Mouse (Mus musculus) embryonic fibroblast, embryonic 13.5 days (primary cell): Measurements from ENCODE around the gene Stk24. TPM values are rescaled to one million over a fixed set of nuclear protein-coding genes. Genes with fewer than 3 reads are reported as not detected.

ENCODE experiments used
- H3K27ac ChIP-seq: 2 replicates; pipeline ENCODE4 v1.5.1; 2012; ENCODE audit warnings: low read length, control low read depth, inconsistent platforms; ENCODE audit not compliant: insufficient read depth
- H3K4me1 ChIP-seq: 2 replicates; pipeline ENCODE4 v1.6.1; 2011; ENCODE audit warnings: low read length; ENCODE audit not compliant: control insufficient read depth, insufficient read depth
- H3K4me3 ChIP-seq: 2 replicates; pipeline ENCODE4 v1.5.1; 2011; ENCODE audit warnings: mild to moderate bottlenecking, control low read depth, low read length; ENCODE audit not compliant: insufficient read depth
- CTCF ChIP-seq: IDR thresholded peaks from 2 replicates; pipeline ENCODE4 v1.5.1; 2011; ENCODE audit warnings: mild to moderate bottlenecking, control low read depth, low read length, moderate library complexity, borderline replicate concordance; ENCODE audit not compliant: insufficient read depth
- POLR2A ChIP-seq: IDR thresholded peaks from 2 replicates; pipeline ENCODE4 v1.6.1; 2011; ENCODE audit warnings: low read depth, mild to moderate bottlenecking, control low read depth, low read length, moderate library complexity
- polyA plus RNA-seq: library from polyadenylated mRNA; stranded (reverse); fragments of >200 nt; gene quantifications from 2 replicates; pipeline ENCODE4 v1.2.4, GENCODE M21; 2011; ENCODE audit warnings: low read depth; ENCODE audit not compliant: missing spikeins, insufficient read length

The Stk24 gene
- polyA plus RNA-seq, 1 experiment: 102 TPM

GRCm38 (mm10) chr14:121379116-121379826, 540 bp downstream of the Stk24 start:
- peak; percentile 76 for TF ChIP-seq POLR2A
- TF ChIP-seq CTCF: no peak
- H3K4me3 ChIP-seq: peak overlapping the region; percentile 99
- H3K4me1 ChIP-seq: peaks cover 4% of the 10 kb centered on the region; the same call in 1 of the 2 replicates
- H3K27ac ChIP-seq: peak overlapping the region; percentile 60

GRCm38 (mm10) chr14:121378243-121379115, 1.3 kb downstream of the Stk24 start:
- Histone ChIP-seq H3K4me1 (peaks cover 9% of the 10 kb centered on the region; the same call in 1 of the 2 replicates), H3K27ac (peak overlapping the region; percentile 59), H3K4me3 (peak overlapping the region; percentile 99)
- TF ChIP-seq POLR2A: no peak; the same call in 1 of the 2 replicates
- no peak for TF ChIP-seq CTCF

- TF ChIP-seq CTCF (no peak), POLR2A (no peak)
- H3K4me1 ChIP-seq: peaks cover 21% of the 10 kb centered on the region
Observed at GRCm38 (mm10) chr14:121376566-121376965, 3.2 kb downstream of the Stk24 start.

DNA sequence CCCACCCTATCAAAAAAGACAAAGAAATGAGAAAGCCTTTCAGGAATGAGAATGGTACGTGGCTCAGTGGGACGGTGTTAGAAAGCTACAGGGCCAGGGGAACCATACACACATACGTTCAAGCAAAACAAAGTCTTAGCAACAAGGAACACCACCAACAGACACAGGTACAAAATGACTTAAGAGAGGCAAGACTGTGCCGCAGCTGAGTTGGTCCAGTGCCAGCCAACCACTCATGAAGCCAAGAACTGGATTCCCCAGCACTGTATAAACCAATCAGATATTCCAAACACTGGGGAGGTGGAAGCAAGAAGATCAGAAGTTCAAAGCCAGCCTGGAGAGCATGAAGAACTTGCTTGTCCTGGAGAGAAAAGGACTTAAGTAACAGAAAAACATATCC, 5.9 kb downstream of the Stk24 start:
- TF ChIP-seq POLR2A: no peak
- no peak for TF ChIP-seq CTCF
- peaks cover 26% of the 10 kb centered on the region for H3K4me1 ChIP-seq

More at GRCm38 (mm10) chr14:121376566-121376965, 3.2 kb downstream of the Stk24 start:
- Histone ChIP-seq H3K27ac (no peak overlapping the region), H3K4me3 (0 out of 2 replicates have a peak overlapping the region, but pooled peaks have one; percentile 5)

DNA sequence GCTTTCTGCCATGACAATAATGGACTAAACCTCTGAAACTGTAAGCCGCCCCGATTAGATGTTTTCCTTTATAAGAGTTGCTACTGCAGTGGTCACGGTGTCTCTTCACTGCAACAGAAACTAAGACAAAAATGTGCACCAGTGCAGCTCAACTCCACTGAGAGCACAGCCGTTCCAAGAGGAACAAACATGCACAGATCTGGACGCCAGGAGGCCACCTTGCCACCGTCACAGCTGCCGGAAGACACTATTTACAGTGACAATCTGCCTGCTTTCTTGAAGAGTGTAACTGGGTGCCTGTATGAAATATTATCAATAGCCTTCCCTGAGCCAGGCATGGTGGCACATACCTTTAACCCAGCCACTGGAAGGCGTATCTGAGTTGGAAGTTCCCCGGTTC, 6.8 kb downstream of the Stk24 start:
- H3K4me1 ChIP-seq: peaks cover 31% of the 10 kb centered on the region
- no peak for TF ChIP-seq POLR2A
- TF ChIP-seq CTCF: no peak
- H3K4me3 ChIP-seq: no peak overlapping the region
- peak overlapping the region; percentile 96 for H3K27ac ChIP-seq

More for the DNA sequence above, 5.9 kb downstream of the Stk24 start:
- H3K4me3 ChIP-seq: no peak overlapping the region
- H3K27ac ChIP-seq: peak overlapping the region; percentile 96

GRCm38 (mm10) chr14:121371911-121372820, 7.6 kb downstream of the Stk24 start:
- Histone ChIP-seq H3K4me1 (peaks cover 31% of the 10 kb centered on the region), H3K27ac (peak overlapping the region; percentile 96), H3K4me3 (no peak overlapping the region)
- TF ChIP-seq POLR2A (no peak), CTCF (no peak)

GRCm38 (mm10) chr14:121369385-121369784, 10.4 kb downstream of the Stk24 start:
- Histone ChIP-seq H3K27ac (no peak overlapping the region), H3K4me1 (peaks cover 35% of the 10 kb centered on the region)

DNA sequence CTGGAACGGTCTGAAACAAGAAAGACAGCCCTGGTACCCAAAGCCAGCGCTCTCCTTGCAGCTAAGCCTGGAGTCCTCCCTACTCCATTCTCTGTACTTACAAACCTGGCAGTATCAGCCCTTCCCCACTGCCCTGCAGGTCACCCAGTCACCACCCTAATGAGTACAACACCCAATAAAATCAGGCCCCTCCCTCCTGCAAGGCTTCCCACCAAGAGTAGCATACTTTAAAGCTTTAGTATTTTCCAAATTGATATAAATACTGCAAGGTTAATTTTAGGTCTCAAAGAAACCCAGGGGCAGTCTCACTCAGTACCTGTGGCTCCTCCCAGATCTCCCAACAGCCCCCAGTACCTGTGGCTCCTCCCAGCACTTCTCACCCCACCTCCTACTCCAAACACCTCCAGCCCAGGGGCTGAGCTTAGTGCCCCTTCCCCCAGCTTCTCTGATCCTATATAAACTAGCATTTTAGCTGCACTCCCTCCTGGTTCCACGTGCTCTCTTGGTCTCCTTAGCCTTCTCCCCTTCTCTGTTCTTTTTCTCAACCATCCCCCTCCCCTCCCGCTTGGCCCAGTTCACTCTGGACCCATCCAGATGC, 11.6 kb downstream of the Stk24 start:
- Histone ChIP-seq H3K27ac (no peak overlapping the region), H3K4me1 (peaks cover 29% of the 10 kb centered on the region), H3K4me3 (no peak overlapping the region)
- no peak for TF ChIP-seq POLR2A
- no peak for TF ChIP-seq CTCF

More at GRCm38 (mm10) chr14:121369385-121369784, 10.4 kb downstream of the Stk24 start:
- no peak overlapping the region for H3K4me3 ChIP-seq
- TF ChIP-seq POLR2A (no peak), CTCF (no peak)

DNA sequence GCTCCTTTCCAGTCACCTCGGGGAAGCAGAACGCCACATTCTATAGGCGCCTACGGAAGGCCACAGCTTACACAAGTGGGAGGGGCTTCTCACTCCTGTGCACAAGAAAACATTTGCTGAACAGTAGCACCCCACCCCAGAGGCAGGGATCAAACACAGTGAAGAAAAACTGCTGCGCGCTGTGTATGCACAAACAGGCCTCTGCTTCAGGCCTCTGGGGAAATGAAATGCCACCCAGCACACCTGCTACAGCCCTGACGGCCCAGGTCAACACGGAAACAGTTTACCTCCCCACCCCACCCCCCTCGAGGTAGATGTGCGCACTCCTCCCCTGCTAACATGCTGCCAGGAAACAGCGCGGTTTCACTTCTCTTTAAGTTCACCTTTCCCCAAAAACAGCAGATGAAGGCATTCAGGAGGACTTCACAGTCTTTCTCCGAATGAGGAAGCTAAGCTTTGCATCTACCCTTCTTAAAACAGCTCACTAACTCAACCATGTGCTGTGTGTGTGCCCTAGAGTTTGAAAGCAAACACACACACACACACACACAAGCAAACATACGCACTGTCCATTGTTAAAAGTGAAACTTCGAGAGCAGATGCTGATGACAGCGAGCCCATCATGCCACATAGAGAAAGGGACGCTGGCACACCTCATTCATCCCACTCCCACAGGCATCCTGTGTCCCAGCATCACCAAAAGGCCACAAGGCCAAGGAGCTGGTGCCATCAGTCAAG, 13.7 kb downstream of the Stk24 start:
- Histone ChIP-seq H3K4me1 (peaks cover 14% of the 10 kb centered on the region), H3K27ac (no peak overlapping the region), H3K4me3 (no peak overlapping the region)
- TF ChIP-seq POLR2A (no peak), CTCF (no peak)
